Mouse (Mus musculus) megakaryocyte, embryonic 14.5 days (primary cell): ENCODE measurements around the gene S100z. TPM values are rescaled to one million over a fixed set of nuclear protein-coding genes. Genes with fewer than 3 reads are reported as not detected.

Experiments
- H3K27me3 ChIP-seq: replicated peaks from 2 replicates; pipeline ENCODE3; 2012; ENCODE audit warnings: inconsistent platforms
- H3K36me3 ChIP-seq: replicated peaks from 2 replicates; pipeline ENCODE3; 2012; ENCODE audit warnings: low read length, inconsistent platforms, mixed read lengths
- H3K4me1 ChIP-seq: 2 replicates; pipeline ENCODE4 v1.6.1; 2012; ENCODE audit warnings: inconsistent platforms
- H3K4me3 ChIP-seq: replicated peaks from 2 replicates; pipeline ENCODE3; 2012; ENCODE audit warnings: moderate library complexity, mild to moderate bottlenecking, inconsistent platforms
- H3K9me3 ChIP-seq: 2 replicates; pipeline ENCODE4 v1.6.1; 2012; ENCODE audit warnings: inconsistent platforms
- FLI1 ChIP-seq: IDR thresholded peaks from 2 replicates; pipeline ENCODE4 v1.6.1; 2012; ENCODE audit warnings: low read length, inconsistent platforms, mixed read lengths
- GATA1 ChIP-seq: IDR thresholded peaks from 3 replicates; pipeline ENCODE4 v1.6.1; 2012; ENCODE audit warnings: mixed read lengths, low read length, inconsistent platforms, borderline replicate concordance
- polyA plus RNA-seq: library from polyadenylated mRNA; stranded (reverse); fragments of >175 nt; gene quantifications from 2 replicates; pipeline ENCODE4 v1.2.3, GENCODE M21; 2012; ENCODE audit warnings: low replicate concordance; ENCODE audit not compliant: insufficient read depth

Gene S100z
- polyA plus RNA-seq = not detected in 2 replicates

- Histone ChIP-seq H3K4me3 (no peak within 1 kb of the TSS), H3K4me1 (no peaks in the 10 kb centered on the region)
Observed at GRCm38 (mm10) chr13:95478671-95479413, at the start of gene S100z. S100z (minus strand) TSS chr13:95478721.

DNA sequence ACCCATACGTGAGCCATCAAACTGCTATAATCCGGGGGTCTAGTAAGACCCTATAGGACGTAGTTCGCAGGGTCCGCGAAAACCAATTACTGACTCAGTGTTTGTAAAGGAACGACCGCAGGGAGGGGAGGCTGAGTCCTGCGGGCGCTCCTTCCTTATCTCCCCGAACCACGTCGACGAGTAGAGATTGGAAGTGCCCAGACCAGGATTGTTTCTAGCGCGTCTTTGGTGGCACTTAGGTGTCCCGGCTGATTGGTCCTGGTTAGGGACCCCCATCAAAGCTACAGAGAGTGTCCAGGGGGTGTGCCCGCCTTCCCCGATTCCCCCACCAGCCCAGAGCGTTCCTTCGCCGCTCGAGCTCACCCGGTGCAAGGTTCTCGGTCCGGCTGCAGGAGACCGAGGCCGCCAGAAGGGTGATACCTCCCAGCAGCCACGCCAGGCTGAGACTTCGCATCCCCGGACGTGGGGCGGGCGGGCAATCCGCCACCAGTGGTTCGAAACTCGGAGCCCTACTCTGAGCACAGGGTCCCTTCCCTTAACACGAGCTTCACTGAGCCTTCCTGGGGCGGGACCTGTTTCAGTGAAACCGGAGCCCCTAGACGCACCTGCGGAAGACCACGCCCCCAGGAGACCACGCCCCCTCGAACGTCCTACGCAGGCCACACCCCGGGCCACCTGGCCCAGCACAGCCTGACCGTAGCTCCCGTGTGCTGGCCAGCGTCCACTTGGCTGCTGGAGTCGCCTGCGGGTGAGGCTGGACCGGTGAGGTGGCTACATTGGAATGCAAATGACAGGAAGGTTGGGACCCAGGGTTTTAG lies 46.4 kb upstream of the S100z start, which contains the start of gene F2rl1:
TSS of gene F2rl1 (minus strand) at position 554 of the 818 bp plus-strand sequence.
- TF ChIP-seq FLI1 = no peak
- H3K36me3 ChIP-seq = no peaks in the 10 kb centered on the region
- peaks cover 75% of the 10 kb centered on the region for H3K27me3 ChIP-seq
- H3K4me3 ChIP-seq = peak within 1 kb of the TSS; percentile 86
- H3K9me3 ChIP-seq = no peaks in the 10 kb centered on the region
- H3K4me1 ChIP-seq = peaks cover 17% of the 10 kb centered on the region

More at GRCm38 (mm10) chr13:95478671-95479413, at the start of gene S100z:
- no peak for TF ChIP-seq FLI1
- no peak for TF ChIP-seq GATA1
- Histone ChIP-seq H3K27me3 (peaks cover 50% of the 10 kb centered on the region), H3K36me3 (no peaks in the 10 kb centered on the region), H3K9me3 (no peaks in the 10 kb centered on the region)

DNA sequence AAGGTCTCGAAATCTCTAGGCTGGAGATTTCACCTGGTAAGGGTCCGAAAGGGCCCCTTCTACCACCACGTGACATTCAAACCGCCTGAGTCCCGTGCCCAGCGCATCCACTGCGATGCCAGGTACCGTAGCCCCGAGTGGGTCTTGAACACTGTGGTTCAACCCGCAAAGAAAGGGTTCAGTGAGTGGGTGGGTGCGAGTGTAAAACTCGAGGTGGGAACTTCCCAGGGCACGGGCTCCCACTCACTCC lies 45.8 kb upstream of the S100z start:
- Histone ChIP-seq H3K4me3 (peak overlapping the region; percentile 86), H3K4me1 (peaks cover 17% of the 10 kb centered on the region), H3K36me3 (no peaks in the 10 kb centered on the region), H3K9me3 (no peaks in the 10 kb centered on the region), H3K27me3 (peaks cover 77% of the 10 kb centered on the region)
- no peak for TF ChIP-seq FLI1
- TF ChIP-seq GATA1 = no peak

- peak overlapping the region; percentile 86 for H3K4me3 ChIP-seq
- H3K9me3 ChIP-seq = no peaks in the 10 kb centered on the region
- no peaks in the 10 kb centered on the region for H3K36me3 ChIP-seq
- peaks cover 17% of the 10 kb centered on the region for H3K4me1 ChIP-seq
- H3K27me3 ChIP-seq = peaks cover 77% of the 10 kb centered on the region
- TF ChIP-seq GATA1 (no peak), FLI1 (no peak)
Observed at GRCm38 (mm10) chr13:95523659-95524423, 45.3 kb upstream of the S100z start.

DNA sequence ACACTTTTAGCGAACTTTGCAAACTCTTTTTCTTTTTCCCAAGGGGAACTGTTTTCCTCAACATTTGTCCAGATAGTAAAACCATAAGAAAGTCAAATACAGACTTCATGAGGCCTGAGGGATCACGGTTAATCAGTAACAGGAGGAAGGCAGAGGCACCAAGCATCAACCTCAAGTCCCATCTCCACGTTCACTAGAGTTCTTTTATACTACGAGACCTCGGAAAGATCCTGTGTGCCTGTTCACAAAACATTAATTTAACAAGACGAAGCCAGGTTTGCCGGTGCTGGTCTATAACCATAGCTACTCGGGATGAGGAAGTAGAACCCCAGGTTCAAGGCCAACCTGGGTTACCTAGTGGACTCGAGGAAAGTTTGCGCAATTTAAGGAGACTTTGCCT lies 43.7 kb upstream of the S100z start:
- Histone ChIP-seq H3K4me3 (no peak overlapping the region), H3K36me3 (no peaks in the 10 kb centered on the region), H3K9me3 (no peaks in the 10 kb centered on the region), H3K27me3 (peaks cover 72% of the 10 kb centered on the region), H3K4me1 (peaks cover 17% of the 10 kb centered on the region)
- TF ChIP-seq GATA1 = no peak
- no peak for TF ChIP-seq FLI1

GRCm38 (mm10) chr13:95521029-95521428 lies 42.5 kb upstream of the S100z start:
- Histone ChIP-seq H3K36me3 (no peaks in the 10 kb centered on the region), H3K4me3 (no peak overlapping the region), H3K9me3 (no peaks in the 10 kb centered on the region), H3K27me3 (peaks cover 63% of the 10 kb centered on the region), H3K4me1 (peaks cover 17% of the 10 kb centered on the region)
- TF ChIP-seq GATA1 (no peak), FLI1 (no peak)

DNA sequence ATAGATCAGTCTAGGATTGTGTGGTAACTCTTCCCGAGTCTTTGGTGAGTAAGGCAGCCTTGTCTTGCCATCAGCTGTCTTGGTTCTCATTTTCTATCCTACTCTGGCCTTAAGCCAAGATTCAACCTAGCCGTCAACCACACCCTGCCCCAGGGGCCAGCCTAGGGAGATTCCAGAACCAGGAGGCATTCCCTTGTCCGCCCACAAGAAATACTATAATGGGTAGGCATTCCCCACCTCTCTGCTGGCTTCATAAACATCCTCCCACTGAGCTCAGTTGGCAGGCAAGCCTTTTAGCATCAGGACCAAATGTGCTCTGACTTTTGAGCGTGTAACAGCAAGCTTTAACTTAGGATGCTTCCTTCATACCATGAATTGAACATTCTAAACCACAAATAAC lies 36.2 kb upstream of the S100z start:
- Histone ChIP-seq H3K4me3 (no peak overlapping the region), H3K4me1 (no peaks in the 10 kb centered on the region), H3K27me3 (peaks cover 29% of the 10 kb centered on the region), H3K9me3 (peaks cover 5% of the 10 kb centered on the region; the same call in 1 of the 2 replicates), H3K36me3 (no peaks in the 10 kb centered on the region)
- TF ChIP-seq FLI1 = no peak
- TF ChIP-seq GATA1 = no peak

DNA sequence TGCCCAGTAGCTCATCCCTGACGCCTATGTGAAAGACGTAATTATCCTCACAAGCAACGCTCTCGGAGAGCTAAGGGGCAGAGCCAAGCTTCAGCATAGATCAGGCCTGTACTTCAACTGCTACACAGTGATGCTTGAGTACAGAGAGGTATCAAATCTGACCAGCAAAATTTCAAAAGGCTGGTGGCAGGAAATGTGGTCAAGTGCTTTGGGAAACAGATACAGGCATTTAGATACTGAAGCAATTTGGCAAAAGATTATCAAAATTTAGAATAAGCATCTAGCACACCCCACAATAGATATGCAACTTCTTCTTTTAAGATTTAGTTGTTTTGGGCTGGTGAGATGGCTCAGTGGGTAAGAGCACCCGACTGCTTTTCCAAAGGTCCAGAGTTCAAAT lies 31.5 kb upstream of the S100z start:
- Histone ChIP-seq H3K36me3 (no peaks in the 10 kb centered on the region), H3K4me3 (no peak overlapping the region), H3K4me1 (no peaks in the 10 kb centered on the region), H3K9me3 (peaks cover 5% of the 10 kb centered on the region; the same call in 1 of the 2 replicates), H3K27me3 (peaks cover 19% of the 10 kb centered on the region)
- no peak for TF ChIP-seq GATA1
- no peak for TF ChIP-seq FLI1

DNA sequence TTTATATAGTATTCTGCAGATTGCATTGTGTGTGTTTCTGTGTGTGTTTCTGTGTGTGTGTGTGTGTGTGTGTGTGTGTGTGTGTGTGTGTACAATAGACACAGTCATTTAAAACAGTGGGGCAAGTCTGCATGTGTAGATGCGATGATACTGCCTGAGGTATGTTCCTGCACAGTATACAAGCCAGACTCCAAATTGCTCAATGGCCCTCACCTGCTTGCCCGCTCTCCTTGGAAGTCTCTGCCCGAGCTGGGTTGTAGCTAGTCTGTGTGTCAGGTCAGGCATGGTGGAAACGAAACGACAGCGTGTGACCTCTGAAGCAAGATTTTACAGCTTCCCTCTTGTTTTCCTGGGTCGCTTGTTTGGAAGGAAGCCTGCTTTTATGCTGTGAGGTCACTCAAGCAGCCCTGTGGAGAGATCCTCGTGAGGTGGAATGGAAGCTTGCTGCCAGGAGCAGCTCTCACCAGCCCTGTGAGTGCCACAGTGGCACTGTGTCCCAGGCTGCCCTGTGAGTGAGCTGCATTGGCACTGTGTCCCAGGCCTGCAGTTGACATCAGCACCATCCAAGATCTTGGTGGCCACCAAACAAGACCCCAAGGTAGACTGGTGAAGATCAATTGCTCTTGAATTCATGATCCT lies 24.9 kb upstream of the S100z start:
- no peak for TF ChIP-seq FLI1
- peaks cover 25% of the 10 kb centered on the region for H3K27me3 ChIP-seq
- H3K4me1 ChIP-seq = no peaks in the 10 kb centered on the region
- no peak overlapping the region for H3K4me3 ChIP-seq
- no peaks in the 10 kb centered on the region for H3K9me3 ChIP-seq
- H3K36me3 ChIP-seq = no peaks in the 10 kb centered on the region
